18 mouse cellular contexts compared by ENCODE assay signal in the genomic region with DNA sequence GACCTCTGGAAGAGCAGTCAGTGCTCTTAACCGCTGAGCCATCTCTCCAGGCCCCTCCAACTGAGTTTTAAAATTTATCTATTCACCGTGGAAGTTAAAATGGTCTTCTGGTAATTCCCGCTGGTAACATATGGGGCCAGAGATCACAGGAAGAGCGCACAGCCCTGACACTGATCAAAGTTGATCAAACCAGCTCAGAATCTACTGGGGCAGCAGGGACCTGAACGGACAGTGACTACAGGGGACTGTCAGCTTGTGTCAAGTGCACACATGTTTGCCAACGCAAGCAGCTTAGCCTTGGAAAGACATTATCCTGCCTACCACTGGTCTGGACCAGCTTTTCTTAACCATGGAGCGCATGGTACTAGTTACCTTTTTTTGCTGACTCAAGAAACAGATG.
"Had no signal": no experiment of that assay in that cellular context is flagged by ENCODE, and none has a peak within 500 bp of the region (broad histone marks: within the 10 kb centered on the region; RNA-seq: fewer than 3 reads in every experiment).

No protein-coding gene starts in this region.

- H3K9me3 ChIP-seq: liver, embryonic 15.5 days; lung, embryonic 15.5 days; megakaryocyte, embryonic 14.5 days; midbrain, embryonic 13.5 days; neural tube, embryonic 12.5 days had no signal

- H3K27ac ChIP-seq: liver, embryonic 15.5 days; lung, embryonic 15.5 days; macrophage; midbrain, embryonic 13.5 days; neural tube, embryonic 12.5 days had no signal

- H3K4me1 ChIP-seq: liver, embryonic 15.5 days; lung, embryonic 15.5 days; megakaryocyte, embryonic 14.5 days; neural tube, embryonic 12.5 days had no signal

- H3K4me2 ChIP-seq: liver, embryonic 15.5 days; lung, embryonic 15.5 days; midbrain, embryonic 11.5 days; midbrain, embryonic 13.5 days; neural tube, embryonic 12.5 days had no signal

- DNase-seq: liver, postnatal 0 days; lung, adult 2 months; lung, postnatal 14 days; lung, postnatal 36 days; right cerebral cortex, postnatal 14 days; spleen, adult 18-20 months; thymus, adult 18-20 months; thymus, postnatal 14 days; thymus, postnatal 36 days had no signal

- H3K9ac ChIP-seq: liver, embryonic 15.5 days; liver, postnatal 0 days; lung, embryonic 15.5 days; midbrain, embryonic 13.5 days; neural tube, embryonic 12.5 days had no signal

- H3K36me3 ChIP-seq: liver, embryonic 15.5 days; lung, embryonic 15.5 days; midbrain, embryonic 13.5 days; neural tube, embryonic 12.5 days had no signal

- H3K4me3 ChIP-seq: liver, embryonic 15.5 days; lung, embryonic 15.5 days; megakaryocyte, embryonic 14.5 days; midbrain, embryonic 13.5 days; neural tube, embryonic 12.5 days had no signal

- ATAC-seq: liver, postnatal 0 days; lung, postnatal 0 days; midbrain, embryonic 13.5 days; midbrain, embryonic 16.5 days had no signal
